Mouse (Mus musculus): ENCODE data around the gene Myh14. TPM values are rescaled to one million over a fixed set of nuclear protein-coding genes. Genes with fewer than 3 reads are reported as not detected.
"Not testable (repeated sequence)": the region's sequence is repeated elsewhere in the genome, so short reads cannot be mapped to it uniquely, and the experiment has no call there.

Myh14 gene
- polyA plus RNA-seq (2015; fragmentation: Nextera tagmentation; extraction: Ambion mirVana): 11.8 and 12.2 TPM in 2 replicates

GRCm38 (mm10) chr7:44670803-44671202 lies at the start of gene Myh14:
TSS of gene Myh14 (minus strand) at chr7:44670843.
- WGBS: under 1% methylated on average over 23 of the region's 23 CpGs
- H3K9ac ChIP-seq: no peak within 1 kb of the TSS

GRCm38 (mm10) chr7:44709881-44710280 lies 39.2 kb upstream of the Myh14 start:
- ATAC-seq (ENCODE audit: insufficient number of reproducible peaks, insufficient read depth, low FRiP score, low TSS enrichment, low read depth): no peak
- Histone ChIP-seq H3K4me1 (no peaks in the 10 kb centered on the region), H3K9me3 (no peaks in the 10 kb centered on the region), H3K9ac (no peak overlapping the region), H3K36me3 (no peaks in the 10 kb centered on the region), H3K4me2 (no peak overlapping the region), H3K27me3 (no peaks in the 10 kb centered on the region), H3K4me3 (no peak overlapping the region), H3K27ac (no peak overlapping the region)
- 81% methylated on average over 5 of the region's 5 CpGs for WGBS

More at GRCm38 (mm10) chr7:44670803-44671202, at the start of gene Myh14:
- Histone ChIP-seq H3K36me3 (no peaks in the 10 kb centered on the region), H3K9me3 (no peaks in the 10 kb centered on the region), H3K4me3 (peak within 1 kb of the TSS; percentile 28), H3K27ac (no peak within 1 kb of the TSS), H3K4me2 (peak within 1 kb of the TSS; percentile 53), H3K4me1 (peaks cover 12% of the 10 kb centered on the region; the same call in 1 of the 2 replicates), H3K27me3 (peaks cover 42% of the 10 kb centered on the region)
- peak; percentile 77 for ATAC-seq (ENCODE audit: insufficient number of reproducible peaks, insufficient read depth, low FRiP score, low TSS enrichment, low read depth)

- Histone ChIP-seq H3K27ac (no peak within 1 kb of the TSS), H3K4me2 (no peak within 1 kb of the TSS), H3K9me3 (no peaks in the 10 kb centered on the region), H3K36me3 (no peaks in the 10 kb centered on the region), H3K9ac (no peak within 1 kb of the TSS), H3K4me3 (no peak within 1 kb of the TSS), H3K27me3 (no peaks in the 10 kb centered on the region), H3K4me1 (no peaks in the 10 kb centered on the region)
- 69% methylated on average over 14 of the region's 14 CpGs for WGBS
- no peak for ATAC-seq (ENCODE audit: insufficient number of reproducible peaks, insufficient read depth, low FRiP score, low TSS enrichment, low read depth)
These were observed 37.9 kb upstream of the Myh14 start, which contains the start of gene Izumo2 for GRCm38 (mm10) chr7:44708574-44708973. TSS of gene Izumo2 (plus strand) at chr7:44708742.

- H3K9me3 ChIP-seq; H3K27ac ChIP-seq; H3K36me3 ChIP-seq; H3K4me2 ChIP-seq; H3K4me3 ChIP-seq; H3K4me1 ChIP-seq; ATAC-seq (ENCODE audit: insufficient number of reproducible peaks, insufficient read depth, low FRiP score, low TSS enrichment, low read depth); H3K27me3 ChIP-seq; H3K9ac ChIP-seq: not testable (repeated sequence)
- WGBS: 81% methylated on average over 6 of the region's 6 CpGs
These were observed 37.5 kb upstream of the Myh14 start for GRCm38 (mm10) chr7:44708093-44708492.

GRCm38 (mm10) chr7:44707169-44707675 lies 36.6 kb upstream of the Myh14 start:
- H3K27ac ChIP-seq: no peak overlapping the region
- 81% methylated on average over 5 of the region's 5 CpGs for WGBS
- no peak for ATAC-seq (ENCODE audit: insufficient number of reproducible peaks, insufficient read depth, low FRiP score, low TSS enrichment, low read depth)
- no peaks in the 10 kb centered on the region for H3K4me1 ChIP-seq
- no peaks in the 10 kb centered on the region for H3K36me3 ChIP-seq
- H3K4me2 ChIP-seq: no peak overlapping the region
- no peaks in the 10 kb centered on the region for H3K9me3 ChIP-seq
- no peak overlapping the region for H3K9ac ChIP-seq
- H3K4me3 ChIP-seq: no peak overlapping the region
- no peaks in the 10 kb centered on the region for H3K27me3 ChIP-seq

- Histone ChIP-seq H3K9me3 (no peaks in the 10 kb centered on the region), H3K4me1 (no peaks in the 10 kb centered on the region), H3K27me3 (no peaks in the 10 kb centered on the region), H3K4me3 (no peak overlapping the region), H3K27ac (no peak overlapping the region), H3K36me3 (no peaks in the 10 kb centered on the region), H3K4me2 (no peak overlapping the region), H3K9ac (no peak overlapping the region)
- ATAC-seq (ENCODE audit: insufficient number of reproducible peaks, insufficient read depth, low FRiP score, low TSS enrichment, low read depth): no peak
These were observed 35.7 kb upstream of the Myh14 start for GRCm38 (mm10) chr7:44706322-44706721.

- WGBS: 89% methylated on average over 4 of the region's 4 CpGs
These were observed 34.4 kb upstream of the Myh14 start for GRCm38 (mm10) chr7:44705086-44705485.

GRCm38 (mm10) chr7:44704363-44704762 lies 33.7 kb upstream of the Myh14 start:
- H3K4me2 ChIP-seq: no peak overlapping the region
- no peaks in the 10 kb centered on the region for H3K27me3 ChIP-seq
- H3K4me3 ChIP-seq: no peak overlapping the region
- H3K4me1 ChIP-seq: no peaks in the 10 kb centered on the region
- ATAC-seq (ENCODE audit: insufficient number of reproducible peaks, insufficient read depth, low FRiP score, low TSS enrichment, low read depth): no peak
- no peak overlapping the region for H3K9ac ChIP-seq
- H3K9me3 ChIP-seq: no peaks in the 10 kb centered on the region
- no peaks in the 10 kb centered on the region for H3K36me3 ChIP-seq
- H3K27ac ChIP-seq: no peak overlapping the region
- 56% methylated on average over 3 of the region's 3 CpGs for WGBS

More at GRCm38 (mm10) chr7:44705086-44705485, 34.4 kb upstream of the Myh14 start:
- no peaks in the 10 kb centered on the region for H3K27me3 ChIP-seq
- no peak for ATAC-seq (ENCODE audit: insufficient number of reproducible peaks, insufficient read depth, low FRiP score, low TSS enrichment, low read depth)
- no peak overlapping the region for H3K9ac ChIP-seq
- no peaks in the 10 kb centered on the region for H3K36me3 ChIP-seq
- no peak overlapping the region for H3K4me2 ChIP-seq
- H3K27ac ChIP-seq: no peak overlapping the region
- no peaks in the 10 kb centered on the region for H3K9me3 ChIP-seq
- H3K4me3 ChIP-seq: no peak overlapping the region
- H3K4me1 ChIP-seq: no peaks in the 10 kb centered on the region

- H3K4me1 ChIP-seq: no peaks in the 10 kb centered on the region
- no peaks in the 10 kb centered on the region for H3K36me3 ChIP-seq
- no peak for ATAC-seq (ENCODE audit: insufficient number of reproducible peaks, insufficient read depth, low FRiP score, low TSS enrichment, low read depth)
- H3K4me3 ChIP-seq: no peak overlapping the region
- no peak overlapping the region for H3K27ac ChIP-seq
- no peak overlapping the region for H3K4me2 ChIP-seq
- peaks cover 4% of the 10 kb centered on the region for H3K27me3 ChIP-seq
- H3K9ac ChIP-seq: no peak overlapping the region
- H3K9me3 ChIP-seq: no peaks in the 10 kb centered on the region
- 75% methylated on average over 8 of the region's 8 CpGs for WGBS
These were observed 32.3 kb upstream of the Myh14 start for GRCm38 (mm10) chr7:44702985-44703384.

GRCm38 (mm10) chr7:44701921-44702320 lies 31.3 kb upstream of the Myh14 start:
- Histone ChIP-seq H3K36me3 (no peaks in the 10 kb centered on the region), H3K27ac (no peak overlapping the region), H3K9me3 (no peaks in the 10 kb centered on the region), H3K9ac (no peak overlapping the region), H3K4me3 (no peak overlapping the region), H3K4me1 (peaks cover 10% of the 10 kb centered on the region), H3K27me3 (peaks cover 4% of the 10 kb centered on the region), H3K4me2 (no peak overlapping the region)
- 0 out of 2 replicates have a peak, but pooled peaks have one; percentile 17 for ATAC-seq (ENCODE audit: insufficient number of reproducible peaks, insufficient read depth, low FRiP score, low TSS enrichment, low read depth)
- WGBS: 7% methylated on average over 6 of the region's 6 CpGs

- H3K36me3 ChIP-seq: no peaks in the 10 kb centered on the region
- no peak overlapping the region for H3K4me3 ChIP-seq
- WGBS: 60% methylated on average over 7 of the region's 7 CpGs
- no peak for ATAC-seq (ENCODE audit: insufficient number of reproducible peaks, insufficient read depth, low FRiP score, low TSS enrichment, low read depth)
- H3K27me3 ChIP-seq: peaks cover 4% of the 10 kb centered on the region
- no peak overlapping the region for H3K4me2 ChIP-seq
- H3K27ac ChIP-seq: no peak overlapping the region
- no peaks in the 10 kb centered on the region for H3K9me3 ChIP-seq
- no peak overlapping the region for H3K9ac ChIP-seq
- H3K4me1 ChIP-seq: peaks cover 13% of the 10 kb centered on the region
These were observed 27.3 kb upstream of the Myh14 start for GRCm38 (mm10) chr7:44697980-44698379.

GRCm38 (mm10) chr7:44697191-44697710 lies 26.6 kb upstream of the Myh14 start:
- Histone ChIP-seq H3K4me1 (peaks cover 13% of the 10 kb centered on the region), H3K9ac (no peak overlapping the region), H3K4me2 (peak overlapping the region; percentile 37), H3K4me3 (0 out of 2 replicates have a peak overlapping the region, but pooled peaks have one; percentile 3), H3K36me3 (no peaks in the 10 kb centered on the region), H3K27me3 (peaks cover 4% of the 10 kb centered on the region), H3K27ac (peak overlapping the region; percentile 48; the same call in 1 of the 2 replicates), H3K9me3 (no peaks in the 10 kb centered on the region)
- ATAC-seq (ENCODE audit: insufficient number of reproducible peaks, insufficient read depth, low FRiP score, low TSS enrichment, low read depth): peak; percentile 59
- WGBS: 12% methylated on average over 20 of the region's 20 CpGs

Measured in embryonic facial prominence, embryonic 13.5 days (tissue).